Mouse (Mus musculus) cerebellum, adult 2 months (tissue): ENCODE data around the gene Hexa. TPM values are rescaled to one million over a fixed set of nuclear protein-coding genes. Genes with fewer than 3 reads are reported as not detected.

Experiments
- DNase-seq, 2 experiments: peaks; one replicate each; pipeline ENCODE4 v3.0.0; 2021
- H3K27ac ChIP-seq: fragments of 200-500 bp; 2 replicates; pipeline ENCODE4 v1.5.1; 2012; ENCODE audit warnings: low read length, control low read depth, inconsistent platforms; ENCODE audit not compliant: insufficient read depth
- H3K27me3 ChIP-seq: fragments of 200-500 bp; 2 replicates; pipeline ENCODE4 v1.6.1; 2012; ENCODE audit warnings: inconsistent platforms, mild to moderate bottlenecking, low read length, moderate library complexity; ENCODE audit not compliant: control insufficient read depth, insufficient read depth
- H3K4me1 ChIP-seq: fragments of 200-500 bp; 2 replicates; pipeline ENCODE4 v1.6.1; 2011; ENCODE audit warnings: low read length; ENCODE audit not compliant: control insufficient read depth, insufficient read depth
- H3K4me3 ChIP-seq: fragments of 200-500 bp; replicated peaks from 2 replicates; pipeline ENCODE3; 2011; ENCODE audit warnings: mild to moderate bottlenecking, low read depth, low read length, control low read depth; ENCODE audit not compliant: insufficient read depth
- CTCF ChIP-seq: fragments of 200-500 bp; IDR thresholded peaks from 2 replicates; pipeline ENCODE4 v1.5.1; 2011; ENCODE audit warnings: low read depth, mild to moderate bottlenecking, control low read depth, low read length, moderate library complexity, borderline replicate concordance; ENCODE audit not compliant: insufficient read depth
- POLR2A ChIP-seq: fragments of 200-500 bp; IDR thresholded peaks from 2 replicates; pipeline ENCODE4 v1.6.1; 2011; ENCODE audit warnings: low read length, control low read depth, borderline replicate concordance; ENCODE audit not compliant: insufficient read depth
- WGBS: fragments of 180-500 bp; shearing (Covaris S2); methylation state at CpG from one replicate; pipeline ENCODE4 v1.1.7; 2018; 5-methylcytosine and 5-hydroxymethylcytosine counted together
- polyA plus RNA-seq: library from polyadenylated mRNA; depleted of rRNA; stranded (reverse); fragments of >200 nt; gene quantifications from 2 replicates; pipeline ENCODE4 v1.2.3, GENCODE M21; 2012

The Hexa gene
- polyA plus RNA-seq, 1 experiment: 39.7 TPM

GRCm38 (mm10) chr9:59542766-59543324 lies 3.5 kb downstream of the Hexa start:
- no peak overlapping the region for H3K4me3 ChIP-seq
- no peak for DNase-seq
- H3K4me1 ChIP-seq: peaks cover 5% of the 10 kb centered on the region
- TF ChIP-seq POLR2A (no peak), CTCF (no peak)
- no peaks in the 10 kb centered on the region for H3K27me3 ChIP-seq
- no peak overlapping the region for H3K27ac ChIP-seq

- TF ChIP-seq POLR2A: no peak
- no peak for TF ChIP-seq CTCF
- no peak for DNase-seq
- WGBS: 90% methylated on average over 5 of the region's 5 CpGs
Observed at GRCm38 (mm10) chr9:59544739-59545138, 5.4 kb downstream of the Hexa start.

GRCm38 (mm10) chr9:59547869-59548268 lies 8.5 kb downstream of the Hexa start:
- 87% methylated on average over 1 of the region's 1 CpGs for WGBS
- no peak overlapping the region for H3K27ac ChIP-seq

More at GRCm38 (mm10) chr9:59544739-59545138, 5.4 kb downstream of the Hexa start:
- H3K4me3 ChIP-seq: no peak overlapping the region
- peaks cover 5% of the 10 kb centered on the region for H3K4me1 ChIP-seq
- no peaks in the 10 kb centered on the region for H3K27me3 ChIP-seq
- H3K27ac ChIP-seq: no peak overlapping the region

GRCm38 (mm10) chr9:59548961-59549487 lies 9.7 kb downstream of the Hexa start:
- Histone ChIP-seq H3K27ac (no peak overlapping the region), H3K4me1 (peaks cover 7% of the 10 kb centered on the region), H3K27me3 (no peaks in the 10 kb centered on the region), H3K4me3 (no peak overlapping the region)
- 61% methylated on average over 2 of the region's 2 CpGs for WGBS
- TF ChIP-seq POLR2A (no peak), CTCF (no peak)
- no peak for DNase-seq

More at GRCm38 (mm10) chr9:59547869-59548268, 8.5 kb downstream of the Hexa start:
- DNase-seq: no peak
- no peak overlapping the region for H3K4me3 ChIP-seq
- no peak for TF ChIP-seq CTCF
- no peak for TF ChIP-seq POLR2A
- H3K4me1 ChIP-seq: peaks cover 7% of the 10 kb centered on the region
- no peaks in the 10 kb centered on the region for H3K27me3 ChIP-seq

GRCm38 (mm10) chr9:59550077-59550476 lies 10.7 kb downstream of the Hexa start:
- DNase-seq: no peak
- WGBS: 90% methylated on average over 4 of the region's 4 CpGs

DNA sequence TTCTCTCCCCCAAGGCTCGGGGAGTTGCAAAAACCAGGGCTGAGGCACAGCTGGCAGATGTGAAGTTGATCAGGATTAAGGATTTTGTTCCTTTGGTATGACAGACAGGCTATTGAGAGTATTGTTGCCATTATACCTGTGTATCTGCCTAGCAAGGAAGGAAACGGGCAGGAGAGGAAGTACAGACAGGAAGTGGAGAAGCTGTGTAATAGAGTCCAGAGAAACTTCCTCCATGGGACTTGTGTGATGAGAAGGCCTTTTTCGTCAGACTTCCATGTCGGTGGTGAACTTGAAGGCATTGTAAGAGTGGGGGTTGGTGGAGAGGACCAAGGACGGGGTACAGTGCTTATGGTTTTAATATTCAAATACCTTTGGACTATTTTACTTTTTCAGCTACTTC lies 11.7 kb downstream of the Hexa start:
- Histone ChIP-seq H3K27ac (no peak overlapping the region), H3K4me3 (no peak overlapping the region), H3K27me3 (no peaks in the 10 kb centered on the region), H3K4me1 (peaks cover 5% of the 10 kb centered on the region)
- no peak for TF ChIP-seq CTCF
- no peak for TF ChIP-seq POLR2A
- 89% methylated on average over 5 of the region's 5 CpGs for WGBS
- no peak for DNase-seq

More at GRCm38 (mm10) chr9:59550077-59550476, 10.7 kb downstream of the Hexa start:
- H3K27me3 ChIP-seq: no peaks in the 10 kb centered on the region
- H3K4me1 ChIP-seq: peaks cover 5% of the 10 kb centered on the region
- H3K4me3 ChIP-seq: no peak overlapping the region
- TF ChIP-seq POLR2A: no peak
- TF ChIP-seq CTCF: no peak
- no peak overlapping the region for H3K27ac ChIP-seq

DNA sequence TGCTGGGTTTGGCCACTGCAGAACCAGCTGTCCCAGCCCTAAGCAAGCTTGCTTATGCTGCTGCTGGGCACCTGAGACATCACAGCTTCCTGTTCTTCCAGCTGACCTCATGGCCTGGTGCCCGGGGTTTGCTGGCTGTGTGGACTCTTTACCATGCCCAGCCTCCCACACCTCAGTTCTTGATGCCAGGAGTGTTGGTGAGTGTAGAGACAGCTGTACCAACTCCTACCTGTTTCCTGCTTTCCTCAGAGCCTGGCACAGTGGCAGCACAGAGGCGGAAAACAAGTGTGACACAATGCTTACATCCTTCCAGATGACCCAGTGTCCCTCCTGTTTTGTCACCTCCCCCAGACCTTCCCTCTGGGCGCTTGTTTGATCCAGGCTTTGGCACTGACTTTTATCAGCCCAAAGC lies 12.3 kb downstream of the Hexa start:
- Histone ChIP-seq H3K27ac (no peak overlapping the region), H3K4me3 (no peak overlapping the region), H3K27me3 (no peaks in the 10 kb centered on the region), H3K4me1 (peaks cover 5% of the 10 kb centered on the region)
- DNase-seq: no peak
- 55% methylated on average over 3 of the region's 3 CpGs for WGBS
- TF ChIP-seq CTCF (no peak), POLR2A (no peak)

DNA sequence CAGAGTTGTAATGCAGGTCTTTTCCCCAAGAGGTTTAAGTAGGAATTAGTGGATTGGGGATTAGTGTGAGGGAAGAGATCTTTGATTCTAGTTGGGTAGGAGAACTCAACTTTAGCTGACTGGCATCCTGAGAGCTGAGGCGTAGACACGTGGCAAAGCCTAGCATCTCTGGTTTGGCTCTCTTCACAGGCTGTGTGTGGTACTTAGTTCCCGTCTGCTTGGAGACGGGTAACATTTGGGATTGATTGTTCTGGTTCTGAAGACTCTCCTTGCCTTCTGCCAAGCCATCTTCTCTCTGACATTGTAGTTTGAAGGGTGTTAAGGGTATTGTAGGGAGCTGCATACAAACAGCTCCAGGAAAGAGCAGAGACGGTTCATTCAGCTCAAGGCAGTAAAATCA lies 13.3 kb downstream of the Hexa start:
- Histone ChIP-seq H3K4me1 (peaks cover 5% of the 10 kb centered on the region), H3K27ac (no peak overlapping the region), H3K27me3 (no peaks in the 10 kb centered on the region), H3K4me3 (no peak overlapping the region)
- WGBS: 78% methylated on average over 5 of the region's 5 CpGs
- DNase-seq: no peak
- TF ChIP-seq POLR2A: no peak
- TF ChIP-seq CTCF: no peak

GRCm38 (mm10) chr9:59553719-59554118 lies 14.4 kb downstream of the Hexa start:
- 52% methylated on average over 4 of the region's 4 CpGs for WGBS
- TF ChIP-seq CTCF (no peak), POLR2A (no peak)
- Histone ChIP-seq H3K27ac (no peak overlapping the region), H3K4me3 (no peak overlapping the region), H3K27me3 (no peaks in the 10 kb centered on the region), H3K4me1 (peaks cover 5% of the 10 kb centered on the region)
- DNase-seq: no peak
